In the genomic region with DNA sequence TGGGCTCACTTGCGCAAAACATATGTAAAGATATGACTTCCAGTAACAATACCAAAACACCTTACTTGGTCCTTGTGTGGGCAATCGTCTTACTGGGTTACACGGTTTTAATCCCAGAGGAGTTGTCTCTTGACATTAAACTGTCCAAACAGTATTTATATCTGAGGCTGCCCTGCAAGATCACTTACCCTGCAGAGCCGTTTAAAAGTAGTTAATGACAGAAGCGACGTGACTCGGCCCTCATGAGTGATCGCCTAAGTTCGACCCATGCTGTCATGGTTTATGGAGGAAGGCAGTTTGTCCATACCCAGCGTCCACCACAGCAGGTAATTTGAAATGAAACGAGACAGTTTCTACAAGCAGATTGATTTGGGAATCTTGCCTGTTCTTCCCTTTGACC, we compare ENCODE assay signal across 23 mouse cellular contexts.
A peak's percentile ranks its signal among the peaks of the same experiment; 100 is the strongest.
DNase-seq lines count a peak whose midpoint lies in the region; ATAC-seq and TF ChIP-seq lines count a peak whose summit lies in the region.
"Had no signal": no experiment of that assay in that cellular context is flagged by ENCODE, and none has a peak within 500 bp of the region (broad histone marks: within the 10 kb centered on the region; RNA-seq: fewer than 3 reads in every experiment).

No protein-coding gene starts in this region.

- H3K36me3 ChIP-seq in kidney, embryonic 15.5 days = no peaks in the 10 kb centered on the region
- no peaks in the 10 kb centered on the region for H3K36me3 ChIP-seq in midbrain, embryonic 11.5 days (ENCODE audit: control insufficient read depth, insufficient read depth, low read length)
- H3K36me3 ChIP-seq in midbrain, postnatal 0 days (ENCODE audit: insufficient read depth, low read length) = no peaks in the 10 kb centered on the region
- H3K36me3 ChIP-seq in lung, postnatal 0 days (ENCODE audit: insufficient read depth, low read length) = no peaks in the 10 kb centered on the region
- H3K36me3 ChIP-seq: G1E; hindbrain, embryonic 12.5 days had no signal

- DNase-seq in kidney, adult 8-10 months = no peak
- DNase-seq in layer of hippocampus, adult 2 months (ENCODE audit: low spot score in 2 of 2) = no peak
- DNase-seq in layer of hippocampus, postnatal 25 days (ENCODE audit: extremely low spot score in 1 of 2, low spot score in 1 of 2) = no peak
- peak; percentile 28 for DNase-seq in midbrain, embryonic 11.5 days (ENCODE audit: low spot score, missing footprints)
- no peak for DNase-seq in midbrain, postnatal 0 days (ENCODE audit: low spot score)
- DNase-seq in lung, postnatal 0 days (ENCODE audit: low spot score) = no peak
- DNase-seq: adrenal gland, postnatal 10 days; adrenal gland, postnatal 36 days; B cell, adult 2 months; cerebellum, adult 18-20 months; cerebellum, adult 9-10 months; cerebellum, postnatal 14 days; forebrain, postnatal 0 days; gastrocnemius, adult 2 months; gastrocnemius, postnatal 14 days; heart, adult 11 months had no signal

- H3K9ac ChIP-seq in kidney, embryonic 15.5 days = no peak overlapping the region
- no peak overlapping the region for H3K9ac ChIP-seq in midbrain, embryonic 11.5 days (ENCODE audit: low read length)
- no peak overlapping the region for H3K9ac ChIP-seq in midbrain, postnatal 0 days (replicated peaks; ENCODE audit: low read length, poor library complexity, severe bottlenecking)
- H3K9ac ChIP-seq in lung, postnatal 0 days (replicated peaks; ENCODE audit: low read depth) = no peak overlapping the region
- H3K9ac ChIP-seq: forebrain, postnatal 0 days; hindbrain, embryonic 12.5 days had no signal

- WGBS in kidney, embryonic 15.5 days = 19% methylated on average over 11 of the region's 11 CpGs
- 92% methylated on average over 11 of the region's 11 CpGs for WGBS in midbrain, embryonic 11.5 days
- WGBS in midbrain, postnatal 0 days = 91% methylated on average over 11 of the region's 11 CpGs
- 64% methylated on average over 11 of the region's 11 CpGs for WGBS in lung, postnatal 0 days

- H3K4me2 ChIP-seq in kidney, embryonic 15.5 days = no peak overlapping the region
- H3K4me2 ChIP-seq in midbrain, embryonic 11.5 days = no peak overlapping the region
- no peak overlapping the region for H3K4me2 ChIP-seq in midbrain, postnatal 0 days (ENCODE audit: low read depth, low read length, poor library complexity, severe bottlenecking)
- no peak overlapping the region for H3K4me2 ChIP-seq in lung, postnatal 0 days (replicated peaks; ENCODE audit: low read depth, low read length)
- H3K4me2 ChIP-seq: heart, embryonic 11.5 days; hindbrain, embryonic 12.5 days had no signal

- peak; percentile 51 for ATAC-seq in kidney, embryonic 15.5 days (replicated peaks; ENCODE audit: low FRiP score)
- ATAC-seq in midbrain, embryonic 11.5 days (ENCODE audit: low FRiP score) = no peak
- ATAC-seq in midbrain, postnatal 0 days (ENCODE audit: low FRiP score) = no peak
- ATAC-seq in lung, postnatal 0 days = no peak
- ATAC-seq: forebrain, embryonic 14.5 days; Patski had no signal

- TF ChIP-seq EP300 in lung, postnatal 0 days (IDR thresholded peaks at IDR 0.05) = no peak

- H3K9me3 ChIP-seq in kidney, embryonic 15.5 days (replicated peaks) = no peaks in the 10 kb centered on the region
- H3K9me3 ChIP-seq in midbrain, embryonic 11.5 days (ENCODE audit: control insufficient read depth, low read length) = no peaks in the 10 kb centered on the region
- no peaks in the 10 kb centered on the region for H3K9me3 ChIP-seq in midbrain, postnatal 0 days (ENCODE audit: low read length)
- H3K9me3 ChIP-seq in lung, postnatal 0 days (ENCODE audit: low read length) = no peaks in the 10 kb centered on the region
- H3K9me3 ChIP-seq: hindbrain, embryonic 12.5 days had no signal

- H3K27me3 ChIP-seq in kidney, embryonic 15.5 days = 0 out of 2 replicates have a peak, but pooled peaks cover 8% of the 10 kb centered on the region
- no peaks in the 10 kb centered on the region for H3K27me3 ChIP-seq in midbrain, embryonic 11.5 days (ENCODE audit: control insufficient read depth, insufficient read depth, low read length)
- no peaks in the 10 kb centered on the region for H3K27me3 ChIP-seq in midbrain, postnatal 0 days (ENCODE audit: insufficient read depth, low read length)
- H3K27me3 ChIP-seq in lung, postnatal 0 days (replicated peaks; ENCODE audit: insufficient read depth, low read length) = no peaks in the 10 kb centered on the region
- H3K27me3 ChIP-seq: CH12.LX; hindbrain, embryonic 12.5 days; Patski had no signal

- no peak overlapping the region for H3K4me3 ChIP-seq in kidney, embryonic 15.5 days (replicated peaks)
- no peak overlapping the region for H3K4me3 ChIP-seq in layer of hippocampus, adult 2 months
- H3K4me3 ChIP-seq in midbrain, embryonic 11.5 days (ENCODE audit: low read depth, low read length) = no peak overlapping the region
- H3K4me3 ChIP-seq in midbrain, postnatal 0 days (ENCODE audit: low read depth, low read length) = no peak overlapping the region
- H3K4me3 ChIP-seq in lung, postnatal 0 days (ENCODE audit: low read depth, low read length) = no peak overlapping the region
- H3K4me3 ChIP-seq: gastrocnemius, adult 2 months; hindbrain, embryonic 12.5 days had no signal

- no peak overlapping the region for H3K27ac ChIP-seq in kidney, embryonic 15.5 days
- peak overlapping the region; percentile 69 for H3K27ac ChIP-seq in layer of hippocampus, adult 2 months
- H3K27ac ChIP-seq in midbrain, embryonic 11.5 days (ENCODE audit: low read depth, low read length) = no peak overlapping the region
- no peak overlapping the region for H3K27ac ChIP-seq in midbrain, postnatal 0 days (ENCODE audit: low read depth, low read length)
- no peak overlapping the region for H3K27ac ChIP-seq in lung, postnatal 0 days (ENCODE audit: low read length)
- H3K27ac ChIP-seq: gastrocnemius, adult 2 months; hindbrain, embryonic 12.5 days had no signal

- peaks cover 21% of the 10 kb centered on the region for H3K4me1 ChIP-seq in kidney, embryonic 15.5 days
- H3K4me1 ChIP-seq in midbrain, embryonic 11.5 days (ENCODE audit: control insufficient read depth, insufficient read depth, low read length) = no peaks in the 10 kb centered on the region
- H3K4me1 ChIP-seq in midbrain, postnatal 0 days (ENCODE audit: insufficient read depth, low read length) = peaks cover 5% of the 10 kb centered on the region; the same call in 1 of the 2 replicates
- H3K4me1 ChIP-seq in lung, postnatal 0 days (ENCODE audit: insufficient read depth, low read depth, low read length) = peaks cover 4% of the 10 kb centered on the region; the same call in 1 of the 2 replicates

- no peak for TF ChIP-seq CTCF in layer of hippocampus, adult 2 months (conservative IDR thresholded peaks at IDR 0.05)
- TF ChIP-seq CTCF in midbrain, postnatal 0 days (IDR thresholded peaks at IDR 0.05) = no peak
- TF ChIP-seq CTCF in lung, postnatal 0 days (IDR thresholded peaks at IDR 0.05) = no peak
